Mouse (Mus musculus) olfactory bulb, adult 2 months (tissue): ENCODE results near the gene Ireb2.

Source experiments
- CTCF ChIP-seq: fragments of 200-500 bp; IDR thresholded peaks from 2 replicates; pipeline ENCODE4 v1.5.1; 2012; ENCODE audit warnings: low read depth, mild to moderate bottlenecking, low read length, moderate library complexity; ENCODE audit not compliant: insufficient read depth
- POLR2A ChIP-seq: fragments of 200-500 bp; IDR thresholded peaks from 2 replicates; pipeline ENCODE4 v1.6.1; 2012; ENCODE audit warnings: mild to moderate bottlenecking, low read depth, low read length, moderate library complexity; ENCODE audit not compliant: insufficient read depth

- TF ChIP-seq CTCF (no peak), POLR2A (no peak)
Observed at GRCm38 (mm10) chr9:54946256-54946655, 82.7 kb downstream of the Ireb2 start.
